Mouse (Mus musculus) CD4-positive helper T cell, adult 2 months (primary cell): ENCODE measurements around the gene Cdc20b.

ENCODE experiments used
- DNase-seq: peaks from one replicate; pipeline ENCODE4 v3.0.0-alpha.2; 2012; ENCODE audit warnings: low read depth, missing footprints, low spot score

Cdc20b gene

DNA sequence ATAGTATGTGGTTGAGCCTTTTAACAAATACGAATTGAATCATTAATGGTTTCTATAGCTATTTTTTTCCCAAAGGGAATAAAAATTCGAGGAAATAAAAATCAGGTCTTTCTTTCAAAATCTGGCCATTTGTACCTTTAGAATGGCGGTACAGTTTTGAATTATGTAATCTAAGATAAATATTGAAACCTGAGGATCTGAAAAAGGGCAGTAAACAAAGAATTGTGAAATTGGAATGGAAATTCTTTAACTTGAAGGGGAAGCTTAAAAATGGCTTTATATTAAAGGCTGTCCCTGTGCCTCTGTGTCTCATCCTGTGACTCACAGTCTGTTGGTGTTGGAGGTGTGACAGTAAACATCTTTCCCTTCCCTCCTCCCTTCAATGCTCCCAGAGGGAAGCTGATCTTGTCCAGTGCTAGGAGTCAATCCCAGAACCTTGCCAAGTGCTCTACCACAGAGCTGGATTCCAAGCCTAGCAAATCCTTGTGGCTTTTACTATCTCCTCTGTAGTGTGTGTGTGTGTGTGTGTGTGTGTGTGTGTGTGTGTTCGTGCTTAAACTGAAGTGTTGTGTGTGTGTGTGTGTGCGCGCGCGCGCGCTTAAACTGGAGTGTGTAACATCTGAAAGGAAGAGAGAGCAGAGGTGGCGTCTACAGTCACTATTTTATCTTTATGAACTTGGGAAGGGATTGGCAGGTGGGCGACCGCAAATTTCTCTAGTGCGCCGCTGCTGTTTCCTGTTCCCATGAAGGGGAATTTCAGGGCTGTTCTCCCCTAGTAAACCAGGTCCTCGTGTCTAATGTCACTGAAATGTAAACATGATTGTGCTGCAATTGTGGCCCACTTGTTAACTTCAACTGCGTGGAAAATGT lies 11.4 kb upstream of the Cdc20b start:
- peak; percentile 70 for DNase-seq

DNA sequence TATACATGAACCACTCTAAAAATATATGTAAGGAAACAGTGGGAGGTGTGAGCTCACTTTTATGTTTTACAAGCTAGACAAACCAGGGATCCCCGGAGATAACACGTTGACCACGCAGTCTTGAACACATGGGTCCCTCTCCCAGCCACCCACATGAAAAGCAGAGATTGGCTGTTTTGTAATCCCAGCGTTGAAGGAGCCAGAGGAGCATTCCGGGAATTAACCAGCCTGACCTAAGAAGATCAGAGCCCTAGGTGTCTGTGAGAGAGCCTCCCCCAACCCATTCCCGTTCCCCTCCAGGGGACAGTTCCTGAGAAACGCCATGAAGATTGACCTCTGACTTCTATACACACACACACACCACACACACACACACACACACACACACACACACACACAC lies 3.6 kb upstream of the Cdc20b start:
- DNase-seq = peak; percentile 37

DNA sequence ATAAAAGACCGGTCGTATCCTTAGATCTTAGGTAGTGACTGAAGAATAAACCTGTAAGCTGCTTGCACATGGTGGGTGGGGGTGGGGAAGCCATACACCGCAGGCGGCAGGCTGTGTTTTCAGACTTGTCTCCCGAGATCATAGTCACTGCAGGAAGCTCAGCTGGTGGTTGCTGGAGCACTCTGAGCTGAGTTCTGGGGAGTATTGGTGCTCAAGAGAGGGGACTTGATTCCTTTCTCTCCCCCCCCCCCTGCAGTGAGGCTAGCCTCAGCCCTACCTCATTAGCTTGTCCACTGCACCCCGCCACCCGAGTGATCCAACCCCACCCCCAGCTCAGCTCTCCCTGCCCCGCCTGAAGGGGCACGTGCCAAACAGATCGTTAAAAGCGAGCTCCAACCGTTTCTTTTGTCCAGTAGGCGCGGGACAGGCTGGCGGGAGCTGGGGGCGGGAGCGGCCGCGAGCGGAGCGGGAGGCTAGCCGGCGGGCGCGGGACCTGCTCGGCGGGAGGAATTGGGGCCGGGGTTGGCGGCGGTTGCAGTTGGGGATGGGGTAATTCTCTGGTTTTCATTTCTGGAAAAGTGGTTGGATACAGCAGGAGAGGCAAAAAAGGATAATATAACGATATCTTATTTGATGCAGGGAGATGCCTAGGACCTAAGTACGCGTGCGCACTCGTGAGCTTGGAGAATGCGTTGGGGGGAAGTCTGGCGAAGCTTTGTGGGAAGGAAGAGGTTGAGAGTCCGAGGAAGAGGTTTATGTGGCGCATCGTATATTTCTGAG lies 2.9 kb upstream of the Cdc20b start:
- peak; percentile 81 for DNase-seq

DNA sequence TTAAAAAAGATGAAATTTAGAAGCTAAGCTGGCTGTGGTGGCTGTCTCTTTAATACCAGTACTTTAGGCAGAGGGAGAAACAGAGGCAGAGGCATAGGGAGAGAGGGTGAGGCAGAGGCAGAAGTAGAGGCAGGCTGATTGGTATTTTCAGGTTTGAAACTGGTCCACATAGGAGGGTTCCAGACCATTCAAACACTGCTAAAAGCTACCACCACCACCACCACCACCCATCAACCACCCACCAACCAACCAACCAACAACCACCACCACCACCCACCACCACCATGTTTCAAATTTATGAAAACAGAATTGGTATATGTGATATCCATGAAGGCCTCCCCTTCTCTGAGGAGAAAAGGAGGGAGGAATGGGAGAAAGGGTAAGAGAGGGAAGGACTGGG lies 2.1 kb upstream of the Cdc20b start:
- no peak for DNase-seq

DNA sequence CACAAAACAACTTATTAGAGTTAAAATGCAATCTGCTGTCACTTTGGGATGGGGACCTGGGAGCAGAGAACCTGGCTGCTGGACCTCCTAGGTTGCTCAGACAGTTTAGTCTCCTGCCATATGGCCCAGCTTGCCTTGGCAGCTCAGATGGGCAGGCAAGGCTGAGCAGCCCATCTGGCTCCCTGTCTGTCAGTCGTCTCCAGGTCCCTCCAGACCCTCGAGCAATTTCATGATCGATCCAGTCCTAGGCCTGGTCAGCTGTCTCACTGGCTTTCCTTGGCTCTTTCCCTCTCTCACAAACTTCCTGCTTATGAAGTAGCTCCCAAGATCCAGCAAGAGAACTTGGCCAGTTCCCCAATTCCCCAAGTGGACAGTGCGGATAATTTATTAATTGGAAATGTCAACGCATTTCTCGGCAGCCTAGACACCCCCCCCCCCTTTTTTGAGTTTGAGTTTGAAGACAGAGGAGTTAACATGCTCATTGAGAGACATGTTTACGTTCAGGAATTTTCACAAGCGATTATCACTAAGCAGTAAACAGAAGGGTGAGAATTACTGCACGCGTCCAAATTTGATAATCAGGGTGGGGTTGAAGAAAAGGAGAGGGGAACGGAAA lies 532 bp upstream of the Cdc20b start:
- no peak for DNase-seq

DNA sequence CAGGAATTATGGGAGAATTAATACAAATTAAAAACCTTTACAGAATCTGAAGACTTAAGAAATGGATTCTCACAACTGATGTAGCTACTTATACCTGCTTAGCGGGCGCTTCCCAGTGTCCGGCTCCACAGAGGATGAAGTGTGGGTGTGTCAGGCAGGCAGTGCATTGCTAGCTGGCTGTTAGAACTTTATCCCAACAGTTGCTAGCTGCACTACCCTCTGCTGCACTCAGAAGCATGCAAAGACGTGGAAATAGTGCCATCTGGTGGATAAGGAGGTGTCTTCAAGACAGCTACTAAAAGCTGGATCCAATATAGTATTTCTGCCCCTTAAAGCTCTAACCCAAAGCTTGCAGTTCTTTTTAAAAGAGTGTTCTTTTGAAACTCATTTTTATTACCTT lies 941 bp downstream of the Cdc20b start:
- DNase-seq = peak; percentile 85

DNA sequence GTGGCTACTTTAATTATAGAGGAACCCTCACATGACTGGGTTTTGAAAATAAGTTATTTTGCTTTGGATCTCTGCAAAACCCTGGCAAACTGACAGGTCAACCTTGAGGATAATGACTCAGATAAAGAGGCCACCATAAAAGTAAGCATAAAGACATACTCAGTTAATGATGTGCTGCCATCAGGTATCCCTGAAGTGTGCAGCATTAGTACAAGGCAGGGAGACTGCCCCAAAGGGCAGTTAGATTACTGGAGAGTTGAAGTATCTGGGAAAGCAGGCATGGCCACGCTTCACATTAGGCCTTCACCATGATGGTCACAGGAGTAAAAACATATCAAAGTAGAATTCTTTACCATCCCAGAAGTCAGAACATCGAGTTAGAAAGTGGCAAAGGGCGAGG lies 10.0 kb downstream of the Cdc20b start:
- no peak for DNase-seq

DNA sequence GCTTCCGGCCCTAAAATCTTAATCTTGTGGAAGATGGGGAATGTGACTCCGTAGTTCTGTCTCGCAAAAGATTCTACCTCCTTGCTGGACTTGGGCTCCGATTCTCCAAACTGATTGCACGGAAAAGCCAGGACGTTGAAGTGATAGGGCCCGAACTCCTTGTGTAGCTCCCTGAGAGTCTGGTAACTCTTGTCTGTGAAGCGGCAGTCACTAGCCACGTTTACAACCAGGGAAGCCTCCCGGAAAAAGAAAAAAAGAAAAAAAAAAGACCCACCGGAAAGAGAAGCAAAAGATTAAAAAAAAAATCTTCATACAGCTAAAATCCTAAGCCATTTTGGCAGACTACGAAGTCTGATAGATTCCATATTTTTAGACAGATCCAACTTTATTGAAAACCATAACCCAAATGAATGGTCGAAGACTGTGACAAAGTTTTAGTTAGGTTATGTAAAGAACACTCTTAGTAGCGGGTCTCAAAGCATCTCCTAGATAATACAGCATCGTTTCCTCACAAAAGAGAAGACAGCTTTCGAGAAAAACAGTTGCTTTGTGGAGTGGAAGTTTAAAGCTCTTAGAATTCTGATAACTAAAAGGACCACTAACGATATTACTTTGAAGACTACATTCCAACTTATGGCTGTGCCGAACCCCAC lies 10.7 kb downstream of the Cdc20b start:
- no peak for DNase-seq

DNA sequence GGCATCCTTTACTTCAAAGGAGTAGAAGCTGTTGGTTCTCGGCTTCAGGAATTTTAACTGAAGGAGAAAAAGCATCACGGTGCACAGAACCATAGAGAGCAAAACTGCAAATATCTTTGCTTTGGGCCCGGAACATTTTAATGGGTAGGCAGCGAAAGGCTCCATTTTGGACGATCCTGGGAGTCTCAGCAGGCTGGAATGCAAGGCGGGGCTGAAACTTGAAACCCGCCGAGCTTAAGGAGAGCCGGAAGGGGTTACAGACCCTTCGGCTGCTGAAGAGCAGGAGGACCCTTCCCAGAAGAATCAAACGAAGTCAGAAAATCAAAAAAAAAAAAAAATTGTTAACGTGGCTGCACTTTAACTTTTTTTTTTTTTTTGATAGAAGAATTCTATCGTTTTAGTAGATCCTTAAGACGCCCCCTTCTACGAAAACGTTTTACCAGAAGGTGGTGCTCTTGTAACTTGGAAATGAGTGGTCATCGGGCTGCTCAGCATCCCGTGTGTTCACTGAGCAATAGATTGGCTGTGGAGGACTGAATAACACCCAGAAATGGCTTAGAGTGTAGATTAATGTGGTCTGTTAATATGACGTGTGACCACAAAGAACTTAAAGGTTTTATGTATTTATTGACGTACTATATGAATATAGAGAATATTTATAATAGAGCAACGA lies 11.4 kb downstream of the Cdc20b start, which contains the start of gene Gpx8:
Gpx8 (minus strand) TSS at position 200 of the 673 bp plus-strand sequence.
- peak; percentile 49 for DNase-seq

DNA sequence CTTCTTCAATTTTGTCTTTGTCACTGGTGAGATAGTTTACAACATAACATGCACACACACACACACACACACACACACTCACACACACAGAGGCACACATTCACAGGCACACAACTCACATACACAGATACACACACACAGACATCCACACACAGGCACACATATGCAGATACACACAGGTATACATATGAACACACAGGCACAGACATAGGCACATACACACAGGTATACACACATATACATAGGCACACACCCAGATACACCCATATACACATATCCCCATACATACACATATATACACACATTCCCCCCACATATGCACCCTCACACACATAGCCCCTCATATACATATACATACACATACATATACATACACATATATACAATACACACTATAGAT lies 12.1 kb downstream of the Cdc20b start:
- DNase-seq = no peak

DNA sequence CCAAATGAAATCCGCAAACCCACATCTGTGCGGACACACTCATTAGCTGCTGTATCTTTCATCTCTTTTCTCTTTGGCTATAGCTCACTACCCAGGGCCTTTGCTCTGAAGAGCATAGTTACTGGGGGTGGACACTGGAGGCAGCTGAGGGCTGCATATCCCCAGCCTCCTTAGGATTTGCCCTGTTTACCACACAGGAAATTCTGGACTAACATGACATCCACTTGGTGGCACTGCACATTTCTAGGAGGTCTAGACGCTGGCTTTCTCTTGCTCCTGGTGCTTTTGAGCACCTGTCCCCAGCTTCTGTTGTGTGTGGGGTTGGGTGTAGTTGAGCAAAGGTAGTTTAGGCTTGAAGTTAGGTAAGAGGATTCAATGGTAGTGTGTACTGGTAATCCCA lies 12.7 kb downstream of the Cdc20b start:
- no peak for DNase-seq

DNA sequence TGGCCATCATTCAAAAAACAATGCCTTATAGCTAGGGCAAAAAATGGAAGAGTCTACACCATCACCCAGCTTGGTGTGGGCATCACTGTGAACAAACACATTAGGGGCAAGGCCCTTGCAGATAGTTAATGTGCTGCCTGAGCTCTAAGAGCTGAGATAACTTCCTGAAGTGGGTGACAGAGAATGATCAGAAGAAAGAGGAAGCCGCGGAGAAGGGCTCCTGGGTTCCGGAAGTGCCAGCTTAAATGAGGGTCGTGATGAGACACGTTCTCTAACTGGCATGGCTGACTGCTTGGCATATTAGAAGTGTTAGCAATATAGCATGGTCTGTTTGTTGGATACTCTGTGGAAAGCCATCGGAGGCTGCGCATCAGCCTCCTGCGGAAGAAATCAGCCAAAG lies 19.3 kb downstream of the Cdc20b start:
- DNase-seq = no peak

DNA sequence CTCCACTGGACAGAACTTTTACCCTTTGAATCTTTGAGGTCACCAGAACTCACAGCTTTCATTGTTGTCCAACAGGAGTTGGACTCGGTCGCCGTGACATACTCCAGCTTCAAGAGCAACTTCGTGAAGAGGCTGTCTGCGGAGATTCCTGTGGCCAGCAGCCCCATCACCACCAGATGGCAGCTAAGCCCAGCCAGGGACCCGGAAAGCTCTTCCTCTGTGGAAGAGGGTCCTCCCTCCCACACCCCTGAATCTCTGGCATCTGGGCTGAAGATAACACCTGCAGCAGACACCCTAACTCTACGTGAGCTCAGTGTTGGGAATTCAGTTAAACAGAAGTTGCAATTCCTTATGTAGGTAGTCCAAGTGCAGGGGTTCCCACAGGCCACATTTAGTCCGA lies 20.9 kb downstream of the Cdc20b start:
- no peak for DNase-seq

DNA sequence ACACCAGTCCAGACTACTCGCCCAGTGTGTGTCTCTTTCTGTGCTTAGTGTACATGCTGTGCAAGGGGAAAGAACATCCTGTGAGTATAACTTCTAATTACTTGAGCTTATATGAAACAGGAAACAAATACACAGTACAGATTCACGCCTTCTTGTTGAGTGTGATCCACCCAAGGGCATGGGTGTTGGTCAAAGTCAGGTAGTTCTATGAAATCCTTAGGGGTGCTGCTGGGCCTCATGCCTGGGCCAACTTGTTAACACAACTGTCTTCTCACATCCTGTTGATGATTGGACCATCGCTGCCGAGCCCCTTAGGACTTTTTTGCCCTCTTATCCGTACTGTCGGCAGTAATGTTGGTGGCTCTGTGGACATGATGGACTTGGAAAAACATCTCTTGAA lies 26.8 kb downstream of the Cdc20b start:
- no peak for DNase-seq

DNA sequence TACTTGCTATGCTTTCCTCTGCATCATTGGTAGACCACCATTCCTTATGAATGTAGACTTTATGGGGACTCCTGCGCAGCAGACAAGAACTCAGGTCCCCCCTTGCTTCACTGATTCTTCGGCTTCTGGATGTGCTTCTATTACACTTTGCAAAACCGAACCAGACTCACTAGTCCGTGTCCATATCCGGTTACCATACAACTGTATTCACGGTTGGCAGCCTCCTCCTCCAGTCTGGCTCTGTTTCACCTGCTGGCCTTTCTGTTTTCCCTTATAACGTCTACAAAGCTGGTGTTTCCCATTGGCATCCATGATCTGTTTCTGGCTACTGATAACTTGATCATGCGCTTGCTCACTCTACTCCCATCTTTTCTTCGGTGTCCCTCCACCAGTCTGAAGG lies 29.6 kb downstream of the Cdc20b start:
- DNase-seq = no peak

DNA sequence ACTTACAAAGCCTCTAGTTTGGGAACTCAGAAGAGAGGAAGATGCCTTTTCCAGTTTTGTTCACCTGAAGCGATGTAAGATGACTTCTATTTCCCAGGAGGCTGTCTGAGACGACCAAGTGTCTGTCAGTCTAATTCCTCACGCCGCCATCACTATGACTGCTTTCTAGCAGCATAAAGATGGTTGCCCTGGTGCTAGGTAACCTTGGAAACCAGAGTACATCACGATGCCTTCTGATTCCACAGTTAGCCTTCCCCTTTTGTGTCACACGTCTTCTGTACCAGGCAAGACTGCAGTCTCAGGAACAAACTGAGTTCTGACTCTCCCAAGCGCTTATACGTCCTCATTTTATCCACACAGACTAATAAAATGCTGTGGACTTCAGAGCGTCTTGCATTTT lies 44.1 kb downstream of the Cdc20b start:
- no peak for DNase-seq

DNA sequence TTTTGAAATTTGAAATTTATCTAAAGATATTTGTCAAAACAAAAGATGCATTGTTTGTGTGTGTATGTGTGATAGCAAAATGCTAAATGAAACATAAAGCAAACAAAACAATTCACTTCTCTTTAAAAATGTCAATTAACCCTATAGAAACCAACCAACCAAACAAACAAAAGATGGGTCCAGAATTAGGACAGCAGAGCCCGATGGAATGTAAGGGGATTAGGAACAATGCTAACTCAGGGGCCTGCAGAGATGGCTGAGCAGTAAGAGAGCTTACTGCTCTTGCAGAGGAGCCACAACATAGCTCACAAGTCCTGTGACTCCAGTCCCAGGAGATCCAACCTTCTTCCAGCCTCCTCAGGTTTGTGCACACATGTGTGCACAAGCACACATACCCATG lies 47.2 kb downstream of the Cdc20b start:
- no peak for DNase-seq

DNA sequence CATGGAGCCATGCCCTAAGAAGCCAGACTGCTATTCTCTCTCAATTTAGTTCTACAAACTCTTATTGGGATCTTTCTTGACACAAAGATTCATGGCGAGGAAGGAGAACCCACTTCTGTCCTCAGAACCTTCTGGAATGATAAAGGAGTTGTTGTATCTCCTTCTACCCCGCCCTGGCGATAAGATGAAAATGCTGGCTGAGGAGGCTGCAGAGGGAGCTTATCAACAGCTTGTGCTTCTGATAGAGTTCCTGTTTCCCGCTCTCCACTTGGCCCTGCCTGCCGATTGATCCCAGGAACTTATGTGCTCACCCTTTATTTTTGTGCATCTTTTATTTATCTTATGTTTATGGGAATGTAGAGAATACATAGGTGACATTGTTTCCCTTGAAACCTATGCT lies 49.8 kb downstream of the Cdc20b start:
- DNase-seq = no peak

DNA sequence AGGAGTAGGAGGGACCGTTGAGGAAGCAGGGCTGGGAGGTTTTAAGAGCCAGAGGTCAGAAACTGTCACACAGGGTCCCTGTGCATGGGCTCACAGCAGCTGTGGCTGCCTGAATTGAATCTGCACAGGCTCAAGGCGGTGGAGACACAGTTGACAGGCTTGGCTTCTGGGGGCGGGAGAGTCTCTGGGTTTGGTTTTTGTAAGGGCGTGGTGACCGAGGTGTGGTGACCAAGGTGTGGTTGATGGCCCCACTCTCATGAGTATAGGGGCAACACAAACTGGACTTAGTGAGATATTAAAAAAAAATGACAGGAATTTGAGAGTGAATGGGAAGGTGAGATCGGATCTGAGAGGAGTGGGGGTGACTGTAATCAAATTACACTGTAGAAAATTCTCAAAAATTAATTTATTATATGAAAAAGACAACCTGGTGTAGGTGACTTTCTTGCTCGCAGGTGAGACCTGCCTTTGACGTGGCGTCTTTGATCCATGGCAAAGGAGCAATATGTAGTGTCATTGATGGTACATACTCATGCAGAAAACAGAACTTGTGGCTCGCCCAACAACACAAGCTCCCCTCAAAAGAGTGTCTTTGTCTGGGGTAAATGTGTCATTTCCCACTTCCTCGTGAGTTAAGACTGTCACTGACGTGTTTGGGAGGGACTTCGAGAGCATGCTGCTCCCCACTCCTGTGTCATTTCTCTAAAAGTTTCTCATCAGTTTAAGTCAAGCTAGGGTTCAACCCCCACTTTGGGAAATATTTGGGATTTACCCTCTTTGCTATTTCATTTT lies 52.5 kb downstream of the Cdc20b start:
- peak; percentile 12 for DNase-seq

DNA sequence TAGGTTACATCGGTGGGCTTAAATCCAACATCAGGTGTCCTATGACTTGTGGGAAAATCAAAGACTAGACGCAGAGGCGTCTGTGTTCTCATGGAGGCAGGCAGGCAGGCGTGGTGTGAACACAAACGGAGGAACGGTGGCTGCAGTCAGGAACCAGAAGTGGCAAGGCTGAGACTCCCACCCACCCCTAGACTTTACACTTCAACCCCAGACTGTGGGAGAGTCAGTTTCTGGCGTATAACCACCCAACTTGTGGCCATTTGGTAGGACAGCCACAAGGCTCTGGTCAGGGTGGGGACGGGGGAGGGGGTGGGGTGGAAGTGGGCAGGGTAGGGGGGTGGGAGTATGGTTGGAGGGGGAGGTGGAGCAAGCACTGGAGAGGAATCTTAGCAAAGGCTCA lies 55.6 kb downstream of the Cdc20b start:
- DNase-seq = no peak

DNA sequence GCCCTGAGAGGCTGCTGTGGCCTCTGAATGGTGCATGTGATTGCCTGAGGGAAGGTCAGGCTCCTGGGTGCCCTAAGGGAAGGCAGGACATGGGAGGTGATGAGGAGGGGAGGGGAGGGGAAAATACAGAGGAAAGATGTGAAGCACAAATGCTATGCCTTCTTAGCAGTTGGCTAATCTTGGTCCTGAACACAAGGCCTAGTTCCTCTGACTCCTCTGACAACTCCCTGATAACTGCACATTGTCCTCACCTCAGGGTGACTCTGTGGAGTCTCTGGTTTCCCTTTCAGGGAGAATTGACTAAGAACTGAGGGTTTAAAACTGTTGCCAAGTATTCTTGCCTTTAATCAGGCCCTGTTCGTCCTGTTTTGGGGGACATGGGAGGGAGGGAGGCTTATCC lies 59.7 kb downstream of the Cdc20b start:
- no peak for DNase-seq
